Mouse (Mus musculus) MEL (cell line): ENCODE data around the gene Timm29.

ENCODE experiments used
- BHLHE40 ChIP-seq: IDR thresholded peaks from 2 replicates; pipeline ENCODE4 v1.6.1; 2012; ENCODE audit warnings: low read depth, mild to moderate bottlenecking, inconsistent platforms, low read length, improper control_type of control experiment, borderline replicate concordance
- CTCF ChIP-seq, 3 experiments: IDR thresholded peaks in 2 of 3; conservative IDR thresholded peaks in 1 of 3; 2 replicates each; pipeline ENCODE4 v1.5.1; 2011 to 2012; ENCODE audit warnings: low read length in 3 of 3, low read depth in 2 of 3, mild to moderate bottlenecking in 2 of 3, improper control_type of control experiment in 1 of 3, inconsistent platforms in 1 of 3, mixed read lengths in 1 of 3, moderate library complexity in 1 of 3; ENCODE audit not compliant: control insufficient read depth in 1 of 3, insufficient read depth in 1 of 3, poor library complexity in 1 of 3, severe bottlenecking in 1 of 3
- EP300 ChIP-seq, 2 experiments: IDR thresholded peaks; 2 replicates each; pipeline ENCODE4 v1.6.1; 2011; ENCODE audit warnings: improper control_type of control experiment in 2 of 2, low read length in 2 of 2, low read depth in 1 of 2, mild to moderate bottlenecking in 1 of 2
- ETS1 ChIP-seq: IDR thresholded peaks from 2 replicates; pipeline ENCODE4 v1.6.1; 2012; ENCODE audit warnings: low read depth, mild to moderate bottlenecking, inconsistent platforms, low read length, improper control_type of control experiment, moderate library complexity
- GABPA ChIP-seq: IDR thresholded peaks from 2 replicates; pipeline ENCODE4 v1.6.1; 2012; ENCODE audit warnings: low read depth, mild to moderate bottlenecking, inconsistent platforms, low read length, improper control_type of control experiment, moderate library complexity
- GATA1 ChIP-seq: IDR thresholded peaks from 2 replicates; pipeline ENCODE4 v1.6.1; 2011; ENCODE audit warnings: low read depth, low read length, improper control_type of control experiment
- HCFC1 ChIP-seq: IDR thresholded peaks from 2 replicates; pipeline ENCODE4 v1.6.1; 2012; ENCODE audit warnings: low read depth, mild to moderate bottlenecking, inconsistent platforms, low read length, improper control_type of control experiment, moderate library complexity
- JUND ChIP-seq: IDR thresholded peaks from 2 replicates; pipeline ENCODE4 v1.6.1; 2011; ENCODE audit warnings: low read depth, mild to moderate bottlenecking, improper control_type of control experiment, low read length
- MEF2A ChIP-seq: IDR thresholded peaks from 2 replicates; pipeline ENCODE4 v1.6.1; 2014; ENCODE audit warnings: low read depth, mild to moderate bottlenecking, inconsistent platforms, low read length, improper control_type of control experiment; ENCODE audit not compliant: poor library complexity, insufficient replicate concordance, severe bottlenecking; ENCODE audit errors: extremely low read depth
- POLR2A ChIP-seq, 2 experiments: IDR thresholded peaks; 2 replicates each; pipeline ENCODE4 v1.6.1; 2011 to 2012; ENCODE audit warnings: low read length in 2 of 2, mild to moderate bottlenecking in 2 of 2, control low read depth in 1 of 2, improper control_type of control experiment in 1 of 2, low read depth in 1 of 2, moderate library complexity in 1 of 2; ENCODE audit not compliant: control insufficient read depth in 1 of 2, insufficient read depth in 1 of 2, poor library complexity in 1 of 2
- USF2 ChIP-seq, 2 experiments: IDR thresholded peaks; 2 replicates each; pipeline ENCODE4 v1.6.1; 2011 to 2012; ENCODE audit warnings: improper control_type of control experiment in 2 of 2, low read length in 2 of 2, borderline replicate concordance in 1 of 2, inconsistent platforms in 1 of 2, low read depth in 1 of 2, mild to moderate bottlenecking in 1 of 2; ENCODE audit not compliant: insufficient read depth in 1 of 2
- ZC3H11A ChIP-seq: IDR thresholded peaks from 2 replicates; pipeline ENCODE4 v1.6.1; 2012; ENCODE audit warnings: low read depth, mild to moderate bottlenecking, inconsistent platforms, low read length, improper control_type of control experiment

GRCm38 (mm10) chr9:21635639-21636038 is 43.1 kb downstream of the Timm29 start:
- TF ChIP-seq POLR2A (IDR thresholded peaks at IDR 0.05; ENCODE audit: control insufficient read depth in 1 of 2, insufficient read depth in 1 of 2, low read depth in 1 of 2, low read length in 2 of 2, poor library complexity in 1 of 2) (0 out of 4 replicates have a peak, but pooled peaks of 1 of the 2 experiments have one; percentile 7), CTCF (IDR thresholded peaks at IDR 0.05 in 2 of 3, conservative IDR thresholded peaks at IDR 0.05 in 1 of 3; ENCODE audit: control insufficient read depth in 1 of 3, insufficient read depth in 1 of 3, low read depth in 2 of 3, low read length in 3 of 3, poor library complexity in 1 of 3, severe bottlenecking in 1 of 3) (no peak), USF2 (IDR thresholded peaks at IDR 0.05; ENCODE audit: borderline replicate concordance in 1 of 2, insufficient read depth in 1 of 2, low read depth in 1 of 2, low read length in 2 of 2) (no peak), GABPA (no peak), GATA1 (no peak), ZC3H11A (no peak), HCFC1 (no peak), EP300 (IDR thresholded peaks at IDR 0.05; ENCODE audit: low read depth in 1 of 2, low read length in 2 of 2) (no peak), BHLHE40 (no peak), MEF2A (no peak), JUND (no peak), ETS1 (no peak)
